Mouse (Mus musculus): Measurements from ENCODE around the gene Rab20. TPM values are rescaled to one million over a fixed set of nuclear protein-coding genes. Genes with fewer than 3 reads are reported as not detected.
A peak's percentile ranks its signal among the peaks of the same experiment; 100 is the strongest.

Gene Rab20
- polyA plus RNA-seq, 1 experiment from 2014 or later: 14.8 TPM

DNA sequence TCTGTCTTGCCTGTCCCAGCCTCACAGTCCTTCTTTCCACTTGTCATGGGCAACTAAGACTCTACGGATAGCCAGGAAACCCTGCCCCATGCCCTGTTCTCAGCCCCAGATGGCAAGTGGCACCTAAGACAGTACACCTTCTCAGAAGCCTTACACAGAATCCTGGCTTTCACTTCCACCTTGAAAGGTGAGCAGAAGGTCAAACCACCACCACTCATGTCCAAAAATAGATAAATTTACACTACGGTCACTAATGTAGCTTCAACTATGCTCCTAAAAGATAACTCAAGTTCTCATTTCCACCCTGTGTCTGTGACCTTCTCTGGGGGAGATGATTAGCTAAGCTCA is 15.0 kb downstream of the Rab20 start:
- 85% methylated on average over 2 of the region's 2 CpGs for WGBS
- Histone ChIP-seq H3K27ac (0 out of 2 replicates have a peak overlapping the region, but pooled peaks have one; percentile 24), H3K4me2 (replicated peaks) (no peak overlapping the region), H3K9ac (no peak overlapping the region), H3K4me3 (replicated peaks) (no peak overlapping the region), H3K4me1 (replicated peaks) (peaks cover 15% of the 10 kb centered on the region), H3K27me3 (replicated peaks) (no peaks in the 10 kb centered on the region), H3K36me3 (no peaks in the 10 kb centered on the region), H3K9me3 (no peaks in the 10 kb centered on the region)
- ATAC-seq: no peak

DNA sequence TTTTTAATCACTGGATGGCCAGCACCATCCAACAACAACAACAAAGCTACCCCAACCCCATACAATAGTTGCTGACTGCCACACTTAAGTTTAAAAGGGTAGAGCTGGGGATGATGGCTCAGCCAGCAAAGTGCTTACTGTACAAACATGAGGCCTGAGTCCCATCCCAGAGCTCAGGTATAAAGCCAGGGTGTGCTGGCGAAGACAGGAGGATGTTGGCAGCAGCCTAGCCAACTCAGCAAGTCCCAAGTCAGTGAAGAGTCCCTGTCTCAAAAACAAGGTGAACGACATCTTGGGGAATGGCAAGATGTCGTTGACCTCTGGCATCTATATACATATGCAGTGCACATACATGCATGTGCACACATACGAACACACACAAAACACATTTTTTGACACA is 15.9 kb downstream of the Rab20 start:
- Histone ChIP-seq H3K4me3 (replicated peaks) (no peak overlapping the region), H3K9ac (no peak overlapping the region), H3K4me1 (replicated peaks) (peaks cover 24% of the 10 kb centered on the region), H3K36me3 (no peaks in the 10 kb centered on the region), H3K4me2 (replicated peaks) (no peak overlapping the region), H3K27ac (no peak overlapping the region), H3K9me3 (no peaks in the 10 kb centered on the region), H3K27me3 (replicated peaks) (no peaks in the 10 kb centered on the region)
- WGBS: 85% methylated on average over 4 of the region's 4 CpGs
- ATAC-seq: no peak

DNA sequence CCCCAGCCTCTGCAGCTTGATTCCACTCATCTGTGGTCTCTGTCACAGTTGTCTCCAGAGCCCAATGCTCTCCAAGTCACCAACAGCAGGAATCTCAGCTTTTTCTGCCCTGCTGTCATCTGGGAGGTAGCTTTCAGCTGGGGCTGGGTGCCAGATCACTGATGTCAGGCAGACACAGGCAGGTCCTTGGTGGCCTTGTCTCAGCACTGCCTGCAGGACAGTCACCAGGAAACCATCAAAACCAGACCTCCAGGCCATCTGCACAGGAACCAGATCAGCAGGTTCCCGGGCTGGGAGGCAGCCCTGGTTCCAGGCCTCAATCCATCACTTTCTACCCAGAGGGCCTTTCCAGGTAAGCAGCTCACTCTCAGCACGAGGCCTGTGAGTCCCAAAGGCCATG is 16.7 kb downstream of the Rab20 start:
- no peaks in the 10 kb centered on the region for H3K9me3 ChIP-seq
- H3K4me1 ChIP-seq (replicated peaks): peaks cover 24% of the 10 kb centered on the region
- H3K9ac ChIP-seq: no peak overlapping the region
- no peak for ATAC-seq
- no peak overlapping the region for H3K4me2 ChIP-seq (replicated peaks)
- no peak overlapping the region for H3K4me3 ChIP-seq (replicated peaks)
- no peaks in the 10 kb centered on the region for H3K36me3 ChIP-seq
- 43% methylated on average over 2 of the region's 2 CpGs for WGBS
- H3K27me3 ChIP-seq (replicated peaks): no peaks in the 10 kb centered on the region
- H3K27ac ChIP-seq: no peak overlapping the region

DNA sequence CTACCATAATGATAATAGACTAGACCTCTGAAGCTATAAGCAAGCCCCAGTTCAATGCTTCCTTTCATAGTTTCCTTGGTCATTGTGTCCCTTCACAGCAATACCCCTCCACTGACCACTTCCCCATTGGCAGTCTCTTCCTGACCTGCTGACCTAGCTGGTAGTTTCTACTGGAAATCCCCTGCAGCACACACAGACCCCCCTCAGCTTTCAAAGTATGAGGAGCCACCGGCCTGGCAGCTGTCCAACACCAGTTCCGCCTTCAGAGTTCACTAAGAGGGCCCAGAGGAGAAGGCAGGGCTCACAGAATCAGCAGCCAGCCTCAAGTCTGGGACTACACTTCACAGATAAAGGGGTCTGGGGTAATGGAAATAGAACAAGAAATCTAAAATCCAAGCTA is 17.6 kb downstream of the Rab20 start:
- H3K4me1 ChIP-seq (replicated peaks): peaks cover 24% of the 10 kb centered on the region
- ATAC-seq: no peak
- no peak overlapping the region for H3K4me3 ChIP-seq (replicated peaks)
- no peaks in the 10 kb centered on the region for H3K9me3 ChIP-seq
- H3K4me2 ChIP-seq (replicated peaks): no peak overlapping the region
- no peak overlapping the region for H3K27ac ChIP-seq
- H3K36me3 ChIP-seq: no peaks in the 10 kb centered on the region
- H3K9ac ChIP-seq: no peak overlapping the region
- 30% methylated on average over 2 of the region's 2 CpGs for WGBS
- no peaks in the 10 kb centered on the region for H3K27me3 ChIP-seq (replicated peaks)

DNA sequence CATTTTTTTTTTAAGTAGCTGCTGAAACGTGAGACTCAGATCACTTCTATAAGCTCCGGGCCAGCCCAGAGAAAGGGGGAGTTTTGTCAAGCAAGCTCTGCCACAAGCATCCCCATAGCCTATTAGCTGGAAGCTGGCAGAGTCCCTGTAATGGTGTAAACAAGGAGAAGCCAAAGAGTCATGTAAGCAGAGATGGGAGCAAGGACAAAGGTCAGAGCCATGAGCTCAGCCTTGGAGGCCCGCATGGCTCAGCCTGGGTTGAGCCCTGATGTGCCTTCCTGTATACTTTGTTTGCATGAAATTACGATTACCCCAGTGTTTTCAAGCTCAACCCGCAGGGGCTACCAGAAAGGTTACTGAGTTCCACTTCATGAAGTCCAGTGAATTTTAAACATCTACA is 19.5 kb downstream of the Rab20 start:
- ATAC-seq: peak; percentile 70
- H3K4me1 ChIP-seq (replicated peaks): peaks cover 24% of the 10 kb centered on the region
- no peaks in the 10 kb centered on the region for H3K36me3 ChIP-seq
- H3K27me3 ChIP-seq (replicated peaks): no peaks in the 10 kb centered on the region
- H3K4me2 ChIP-seq (replicated peaks): 0 out of 2 replicates have a peak overlapping the region, but pooled peaks have one; percentile 26
- H3K9me3 ChIP-seq: no peaks in the 10 kb centered on the region
- 8% methylated on average over 5 of the region's 5 CpGs for WGBS
- H3K27ac ChIP-seq: peak overlapping the region; percentile 76
- no peak overlapping the region for H3K4me3 ChIP-seq (replicated peaks)
- H3K9ac ChIP-seq: no peak overlapping the region

DNA sequence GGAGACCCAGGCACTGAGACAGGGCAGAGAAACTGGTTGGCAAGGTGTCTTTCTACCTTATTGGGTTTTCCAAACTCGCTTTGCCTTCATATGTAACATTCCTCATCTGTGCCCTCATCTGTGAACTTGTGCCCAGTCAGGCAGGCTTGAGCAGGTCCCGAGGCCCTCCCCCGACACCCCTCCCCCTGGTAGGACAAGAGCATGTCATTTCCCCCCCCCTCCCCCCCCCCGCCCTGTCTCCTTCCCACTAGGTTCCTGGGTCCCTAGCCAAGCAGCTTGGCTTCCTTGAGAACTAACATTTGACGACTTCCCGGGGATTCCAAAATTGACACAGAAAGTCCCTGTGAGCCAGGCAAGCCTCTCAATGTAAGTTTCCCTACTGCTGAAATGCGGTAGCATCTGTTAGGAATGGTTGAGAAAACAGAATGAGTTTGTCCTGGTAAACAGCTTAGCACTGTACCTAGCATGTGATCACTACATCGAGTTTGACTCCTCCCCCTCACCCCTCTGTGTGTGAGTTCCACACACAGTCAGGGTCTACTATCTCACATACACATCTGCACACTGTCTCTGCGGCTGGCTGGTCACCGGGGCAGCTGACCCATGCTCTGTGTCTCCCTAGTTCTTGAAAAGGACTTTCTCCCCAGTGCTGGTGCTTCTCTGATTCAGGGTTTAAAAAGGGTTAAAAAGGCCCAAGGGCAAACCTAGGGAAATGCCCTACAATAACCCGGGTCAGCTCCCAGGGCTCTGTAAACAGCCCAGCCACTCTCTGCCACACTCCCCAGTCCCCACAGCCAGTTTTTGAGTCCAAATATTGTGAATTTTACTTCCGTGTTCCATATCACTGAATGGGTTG is 20.3 kb downstream of the Rab20 start:
- Histone ChIP-seq H3K27ac (peak overlapping the region; percentile 76), H3K4me3 (replicated peaks) (no peak overlapping the region), H3K36me3 (no peaks in the 10 kb centered on the region), H3K4me1 (replicated peaks) (peaks cover 20% of the 10 kb centered on the region), H3K4me2 (replicated peaks) (peak overlapping the region; percentile 26; the same call in 1 of the 2 replicates), H3K9ac (no peak overlapping the region), H3K9me3 (no peaks in the 10 kb centered on the region), H3K27me3 (replicated peaks) (no peaks in the 10 kb centered on the region)
- ATAC-seq: peak; percentile 80
- WGBS: 29% methylated on average over 12 of the region's 12 CpGs

DNA sequence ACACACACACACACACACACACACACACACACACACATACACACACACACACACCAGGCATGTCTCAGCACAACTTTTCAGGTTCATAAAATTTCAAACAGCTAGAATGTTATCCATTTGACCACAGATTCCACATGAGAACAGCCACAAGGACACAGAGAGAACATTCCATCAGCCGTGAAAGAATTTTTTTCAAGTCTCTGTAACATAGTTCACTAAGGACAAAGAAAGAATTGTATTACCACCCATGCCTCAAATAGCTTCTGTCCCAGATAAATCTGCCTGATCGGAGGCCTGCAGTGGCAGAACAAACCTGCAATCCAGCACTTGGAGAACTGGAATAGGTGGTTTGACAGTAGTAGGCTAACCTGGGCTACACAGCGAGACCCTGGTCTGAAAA is 21.2 kb downstream of the Rab20 start:
- no peak for ATAC-seq
- H3K36me3 ChIP-seq: no peaks in the 10 kb centered on the region
- peaks cover 20% of the 10 kb centered on the region for H3K4me1 ChIP-seq (replicated peaks)
- H3K9ac ChIP-seq: no peak overlapping the region
- H3K4me3 ChIP-seq (replicated peaks): no peak overlapping the region
- 63% methylated on average over 3 of the region's 3 CpGs for WGBS
- no peaks in the 10 kb centered on the region for H3K9me3 ChIP-seq
- no peak overlapping the region; the same call in 1 of the 2 replicates for H3K4me2 ChIP-seq (replicated peaks)
- no peaks in the 10 kb centered on the region for H3K27me3 ChIP-seq (replicated peaks)
- no peak overlapping the region for H3K27ac ChIP-seq

DNA sequence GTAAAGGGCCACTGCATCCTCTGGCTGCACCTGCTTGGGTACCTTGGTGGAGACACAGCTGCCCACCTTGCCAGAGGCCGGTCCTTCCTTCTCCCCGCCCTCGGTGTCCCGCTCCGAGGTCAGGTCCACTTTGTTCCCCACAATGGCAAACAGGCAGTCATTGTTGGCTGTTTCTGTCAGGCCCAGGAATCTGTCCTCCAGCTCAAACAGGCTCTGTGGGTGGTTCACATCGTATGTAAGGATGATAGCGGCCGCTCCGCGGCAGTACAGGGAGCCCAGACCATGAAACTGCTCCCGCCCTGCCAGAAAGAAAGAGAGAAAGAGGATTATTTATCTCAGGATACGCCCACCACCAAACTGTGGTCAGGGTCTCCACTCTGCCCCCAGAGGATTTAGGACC is 24.3 kb downstream of the Rab20 start:
- no peak for ATAC-seq
- 60% methylated on average over 12 of the region's 12 CpGs for WGBS
- Histone ChIP-seq H3K27me3 (replicated peaks) (no peaks in the 10 kb centered on the region), H3K9ac (no peak overlapping the region), H3K4me2 (replicated peaks) (no peak overlapping the region), H3K36me3 (no peaks in the 10 kb centered on the region), H3K4me3 (replicated peaks) (no peak overlapping the region), H3K9me3 (no peaks in the 10 kb centered on the region), H3K27ac (no peak overlapping the region), H3K4me1 (replicated peaks) (peaks cover 24% of the 10 kb centered on the region)

DNA sequence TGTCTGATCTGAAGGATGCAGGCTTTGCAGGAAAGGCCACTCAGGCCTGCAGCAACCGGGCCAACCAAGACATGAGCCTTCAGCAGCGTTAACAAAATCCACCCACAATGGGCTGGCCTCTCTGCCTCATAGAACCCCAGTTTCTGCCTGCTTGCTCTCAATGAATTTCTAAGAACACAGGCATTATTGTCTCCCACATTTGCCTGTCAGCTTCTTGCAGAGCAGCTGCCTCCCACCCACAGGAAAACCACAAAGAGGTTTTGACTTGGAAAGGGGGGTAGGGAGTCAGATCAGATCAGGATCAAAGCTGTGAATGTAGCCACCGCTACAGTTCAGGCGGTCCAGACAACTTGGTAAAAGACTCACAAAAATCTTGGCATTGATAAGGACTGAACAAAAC is 25.5 kb downstream of the Rab20 start:
- no peak overlapping the region for H3K4me3 ChIP-seq (replicated peaks)
- ATAC-seq: no peak
- no peak overlapping the region for H3K27ac ChIP-seq
- H3K36me3 ChIP-seq: no peaks in the 10 kb centered on the region
- no peak overlapping the region for H3K4me2 ChIP-seq (replicated peaks)
- WGBS: 66% methylated on average over 4 of the region's 4 CpGs
- H3K9me3 ChIP-seq: no peaks in the 10 kb centered on the region
- peaks cover 14% of the 10 kb centered on the region for H3K4me1 ChIP-seq (replicated peaks)
- H3K9ac ChIP-seq: no peak overlapping the region
- H3K27me3 ChIP-seq (replicated peaks): no peaks in the 10 kb centered on the region

DNA sequence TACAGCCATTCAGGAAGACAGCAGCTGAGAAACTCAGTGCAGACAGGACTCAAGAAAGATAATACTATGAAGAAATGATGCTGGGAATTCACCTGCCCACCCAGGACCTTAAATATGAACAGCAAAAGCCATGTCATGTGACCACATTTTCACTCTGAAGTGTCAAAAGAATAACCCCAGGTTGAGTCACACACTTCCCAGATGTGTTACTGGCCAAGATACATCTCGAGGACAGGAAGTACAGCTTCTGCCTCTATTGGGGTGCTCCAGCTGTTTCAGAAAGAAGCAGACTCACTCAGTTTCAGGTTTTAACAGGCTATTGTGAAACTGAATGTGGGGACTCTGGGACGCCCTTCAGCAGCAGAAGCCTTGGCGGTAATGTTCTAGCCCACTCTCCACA is 26.0 kb downstream of the Rab20 start:
- Histone ChIP-seq H3K27ac (no peak overlapping the region), H3K9ac (no peak overlapping the region), H3K9me3 (no peaks in the 10 kb centered on the region), H3K4me1 (replicated peaks) (peaks cover 10% of the 10 kb centered on the region), H3K36me3 (no peaks in the 10 kb centered on the region), H3K4me2 (replicated peaks) (no peak overlapping the region), H3K27me3 (replicated peaks) (no peaks in the 10 kb centered on the region), H3K4me3 (replicated peaks) (no peak overlapping the region)
- WGBS: 71% methylated on average over 3 of the region's 3 CpGs
- no peak for ATAC-seq

DNA sequence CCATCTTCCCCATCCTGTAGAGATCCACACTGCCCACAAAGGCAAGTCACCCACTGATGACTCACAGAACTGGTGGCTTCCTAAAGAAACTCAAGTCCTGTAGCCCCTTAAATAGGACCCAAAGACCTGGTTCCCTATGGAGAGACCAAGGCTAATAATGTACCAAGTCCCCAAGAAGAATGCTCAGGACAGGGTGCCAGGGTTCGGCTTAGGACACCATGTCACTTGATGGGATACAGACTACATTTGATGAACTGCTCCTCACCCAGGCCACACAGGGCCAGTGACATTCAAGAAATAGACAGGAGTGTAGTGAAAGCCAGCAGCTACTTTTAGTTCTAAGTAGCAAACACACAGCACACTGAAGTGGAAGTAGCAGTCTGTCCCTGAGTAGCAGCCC is 26.4 kb downstream of the Rab20 start:
- peaks cover 10% of the 10 kb centered on the region for H3K4me1 ChIP-seq (replicated peaks)
- WGBS: 83% methylated on average over 1 of the region's 1 CpGs
- H3K4me2 ChIP-seq (replicated peaks): no peak overlapping the region
- no peaks in the 10 kb centered on the region for H3K27me3 ChIP-seq (replicated peaks)
- no peak overlapping the region for H3K4me3 ChIP-seq (replicated peaks)
- no peaks in the 10 kb centered on the region for H3K9me3 ChIP-seq
- no peak overlapping the region for H3K9ac ChIP-seq
- no peak overlapping the region for H3K27ac ChIP-seq
- no peaks in the 10 kb centered on the region for H3K36me3 ChIP-seq
- no peak for ATAC-seq

DNA sequence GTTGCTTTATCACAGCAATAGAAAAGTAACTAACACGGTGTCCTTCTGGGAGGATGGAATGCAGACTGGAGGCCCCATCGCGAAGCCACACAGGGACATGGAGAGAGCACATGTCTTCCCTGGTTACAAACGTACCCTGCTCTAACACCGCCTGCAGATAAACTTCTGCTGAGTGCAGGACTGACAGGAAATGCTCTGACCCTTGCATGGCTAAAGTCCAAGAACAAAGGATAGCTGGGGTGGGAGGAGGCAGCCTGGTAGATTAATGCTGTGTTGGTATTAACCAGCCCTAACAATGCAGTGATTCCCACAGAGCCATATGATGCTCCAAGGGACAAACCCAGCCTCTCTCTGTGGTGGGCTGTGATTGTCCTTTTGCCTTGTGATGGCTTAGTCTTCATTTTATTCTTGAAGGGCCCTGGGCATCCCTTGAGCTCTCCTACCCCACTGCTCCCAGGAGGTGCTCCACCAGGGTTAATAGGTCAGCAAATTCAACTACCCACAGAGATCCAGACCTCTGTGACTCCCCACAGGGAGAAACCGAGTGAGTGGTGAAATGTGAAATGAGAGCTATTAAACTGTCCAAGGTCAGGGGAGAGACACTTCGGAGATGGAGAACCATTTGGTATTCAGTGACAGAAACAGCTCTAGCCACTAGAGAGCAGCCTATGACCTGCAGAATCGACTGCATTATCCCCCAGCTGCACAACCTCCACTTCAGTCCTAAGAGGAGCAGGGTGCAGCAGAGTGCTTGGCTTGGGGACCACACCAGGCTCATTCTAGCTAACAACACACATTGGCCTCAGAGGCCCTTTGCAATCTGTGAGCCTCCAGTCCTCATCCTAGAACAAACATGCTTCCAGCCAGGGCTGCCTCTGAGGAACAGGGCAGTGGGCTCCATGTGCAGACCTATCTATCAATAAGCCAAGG is 28.1 kb downstream of the Rab20 start:
- peak overlapping the region; percentile 32; the same call in 1 of the 2 replicates for H3K27ac ChIP-seq

More for the DNA sequence above, 28.1 kb downstream of the Rab20 start:
- H3K4me2 ChIP-seq (replicated peaks): no peak overlapping the region
- 0 out of 2 replicates have a peak, but pooled peaks cover 2% of the 10 kb centered on the region for H3K36me3 ChIP-seq
- ATAC-seq: peak; percentile 73
- H3K4me3 ChIP-seq (replicated peaks): no peak overlapping the region
- no peak overlapping the region for H3K9ac ChIP-seq
- H3K27me3 ChIP-seq (replicated peaks): no peaks in the 10 kb centered on the region
- H3K9me3 ChIP-seq: no peaks in the 10 kb centered on the region
- H3K4me1 ChIP-seq (replicated peaks): peaks cover 10% of the 10 kb centered on the region
- 22% methylated on average over 8 of the region's 8 CpGs for WGBS

All from intestine, embryonic 15.5 days (tissue).